Mouse (Mus musculus) olfactory bulb, adult 2 months (tissue): Measurements from ENCODE around the gene Bcl2l12.

Source experiments
- CTCF ChIP-seq: fragments of 200-500 bp; IDR thresholded peaks from 2 replicates; pipeline ENCODE4 v1.5.1; 2012; ENCODE audit warnings: low read depth, mild to moderate bottlenecking, low read length, moderate library complexity; ENCODE audit not compliant: insufficient read depth
- POLR2A ChIP-seq: fragments of 200-500 bp; IDR thresholded peaks from 2 replicates; pipeline ENCODE4 v1.6.1; 2012; ENCODE audit warnings: mild to moderate bottlenecking, low read depth, low read length, moderate library complexity; ENCODE audit not compliant: insufficient read depth

DNA sequence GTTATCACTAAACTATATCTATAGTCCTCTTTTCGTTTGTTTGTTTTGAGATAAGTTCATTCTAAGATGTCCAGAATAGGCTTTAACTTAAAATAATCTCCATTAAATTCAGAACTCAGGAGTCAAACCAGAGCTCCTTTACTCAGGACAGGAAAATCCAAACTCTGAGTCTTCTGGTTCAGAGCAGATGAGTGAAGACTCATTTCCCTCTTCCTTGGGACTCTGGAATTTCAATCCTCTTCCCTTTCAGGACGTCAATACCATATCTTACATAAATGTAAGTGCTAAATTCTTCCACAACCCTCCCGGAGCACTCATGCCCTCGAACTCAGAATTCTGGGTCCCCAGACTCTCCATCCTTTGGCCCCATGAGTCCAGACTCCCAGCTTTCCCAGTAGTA lies 18.2 kb upstream of the Bcl2l12 start:
- TF ChIP-seq POLR2A (no peak), CTCF (no peak)
